Mouse (Mus musculus) liver, postnatal 0 days (tissue): ENCODE results near the gene Lck.

ENCODE experiments used
- CTCF ChIP-seq: sonication (generic); IDR thresholded peaks from 2 replicates; pipeline ENCODE4 v1.5.1; 2016; ENCODE audit warnings: antibody characterized with exemption, low read depth
- EP300 ChIP-seq: IDR thresholded peaks from 2 replicates; pipeline ENCODE4 v1.6.1; 2016; ENCODE audit warnings: antibody characterized with exemption, low read depth, mild to moderate bottlenecking

DNA sequence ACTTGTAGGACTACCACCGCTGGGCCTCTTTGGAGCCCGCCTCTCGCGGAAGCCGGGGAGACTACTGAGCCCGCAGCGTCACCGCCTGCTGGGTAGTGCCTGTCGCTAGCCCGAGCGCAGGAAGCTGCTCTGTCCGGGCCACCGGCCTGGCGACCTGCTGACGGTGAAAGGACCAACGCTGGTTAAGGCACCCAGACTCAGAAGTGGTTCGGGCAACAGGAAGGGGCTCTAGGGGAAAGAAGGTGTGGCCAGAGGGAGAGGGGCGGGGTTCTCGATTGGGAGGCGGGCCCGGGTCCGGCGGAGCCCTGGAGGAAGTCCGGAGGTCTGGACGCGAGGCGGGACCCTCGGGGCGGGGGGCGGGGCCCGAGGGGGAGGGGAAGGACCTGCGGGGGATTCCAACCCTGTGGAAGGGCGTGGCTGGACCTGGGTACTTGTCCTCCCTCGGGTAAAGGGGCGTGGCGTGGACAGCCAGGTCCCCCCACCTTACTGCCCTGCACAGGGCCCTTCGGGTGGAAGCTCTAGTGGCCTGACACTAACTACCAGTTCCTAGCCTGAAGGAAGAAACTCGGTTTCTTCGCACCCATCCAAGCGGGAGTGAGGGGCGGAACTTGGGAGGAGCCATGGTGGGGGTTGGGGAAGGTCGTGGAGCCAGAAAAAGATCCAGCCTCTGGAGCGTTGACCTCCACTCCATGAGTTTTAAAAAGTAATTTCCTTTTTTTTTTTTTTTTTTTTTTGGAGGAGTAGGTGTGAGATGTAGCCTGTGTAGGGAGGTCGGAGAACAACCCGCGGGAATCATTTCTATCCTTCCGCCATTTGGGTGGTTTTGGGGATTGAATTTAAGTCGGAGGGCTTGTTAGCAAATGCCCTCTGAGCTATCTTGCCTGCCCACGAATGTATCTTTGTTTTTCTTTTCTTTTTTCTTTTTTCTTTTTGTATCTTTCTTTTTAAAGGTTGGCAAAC, 72.6 kb downstream of the Lck start:
- TF ChIP-seq CTCF = no peak
- TF ChIP-seq EP300 = no peak
